In genomic region chr4:109136475-109137125, GRCm38 (mm10) we compare ENCODE assay signal across 14 mouse cellular contexts.
DNase-seq lines count a peak whose midpoint lies in the region; TF ChIP-seq lines count a peak whose summit lies in the region.
"Had no signal": no experiment of that assay in that cellular context is flagged by ENCODE, and none has a peak within 500 bp of the region (broad histone marks: within the 10 kb centered on the region; RNA-seq: fewer than 3 reads in every experiment).

No protein-coding gene starts in this region.

- DNase-seq in lung, postnatal 14 days: peak; percentile 34
- DNase-seq in lung, adult 2 months: no peak
- peak; percentile 10 for DNase-seq in spleen, adult 12 weeks (ENCODE audit: low spot score)
- no peak for DNase-seq in ovary, adult 18-20 months (ENCODE audit: low spot score)
- DNase-seq in kidney, adult 11 months: no peak
- no peak for DNase-seq in adrenal gland, adult 8-10 months
- no peak for DNase-seq in gastrocnemius, adult 8-10 months (ENCODE audit: low spot score in 2 of 2)
- DNase-seq: adrenal gland, postnatal 14 days; cerebellum, adult 8-10 months; right cerebral cortex, postnatal 14 days had no signal

- peaks cover 10% of the 10 kb centered on the region for H3K4me1 ChIP-seq in lung, adult 2 months (ENCODE audit: control insufficient read depth, insufficient read depth, low read length)
- H3K4me1 ChIP-seq in embryonic fibroblast, embryonic 13.5 days (ENCODE audit: control insufficient read depth, insufficient read depth, low read length): peaks cover 13% of the 10 kb centered on the region

- no peak overlapping the region for H3K4me3 ChIP-seq in lung, adult 2 months (replicated peaks; ENCODE audit: extremely low read depth, low read depth, low read length)
- no peak overlapping the region for H3K4me3 ChIP-seq in embryonic fibroblast, embryonic 13.5 days (ENCODE audit: insufficient read depth, low read length)
- H3K4me3 ChIP-seq: heart, embryonic 13.5 days; megakaryocyte, embryonic 14.5 days; neural tube, embryonic 13.5 days had no signal

- 54% methylated on average over 7 of the region's 7 CpGs for WGBS in lung, adult 2 months

- TF ChIP-seq CTCF in lung, adult 2 months (IDR thresholded peaks at IDR 0.05; ENCODE audit: insufficient read depth, low read length): no peak
- no peak for TF ChIP-seq CTCF in embryonic fibroblast, embryonic 13.5 days (IDR thresholded peaks at IDR 0.05; ENCODE audit: borderline replicate concordance, insufficient read depth, low read length)

- peak overlapping the region; percentile 50 for H3K27ac ChIP-seq in embryonic fibroblast, embryonic 13.5 days (ENCODE audit: insufficient read depth, low read length)
- H3K27ac ChIP-seq: heart, embryonic 13.5 days; neural tube, embryonic 13.5 days had no signal

- TF ChIP-seq POLR2A in lung, adult 2 months (IDR thresholded peaks at IDR 0.05; ENCODE audit: borderline replicate concordance, extremely low read depth, low read depth, low read length): no peak
- TF ChIP-seq POLR2A in embryonic fibroblast, embryonic 13.5 days (IDR thresholded peaks at IDR 0.05; ENCODE audit: low read depth, low read length): no peak

Comparison
In these comparisons a context has a peak if more than half of its experiments do, and no peak if none do; other contexts are left out.
1. DNase-seq: peak in lung, postnatal 14 days (single experiment) and spleen, adult 12 weeks (single experiment); none in lung, adult 2 months (single experiment), ovary, adult 18-20 months (single experiment), kidney, adult 11 months (single experiment), adrenal gland, adult 8-10 months (single experiment) and gastrocnemius, adult 8-10 months (0 of 2).